Comparison of ENCODE assay signal across 8 mouse cellular contexts in the genomic region with DNA sequence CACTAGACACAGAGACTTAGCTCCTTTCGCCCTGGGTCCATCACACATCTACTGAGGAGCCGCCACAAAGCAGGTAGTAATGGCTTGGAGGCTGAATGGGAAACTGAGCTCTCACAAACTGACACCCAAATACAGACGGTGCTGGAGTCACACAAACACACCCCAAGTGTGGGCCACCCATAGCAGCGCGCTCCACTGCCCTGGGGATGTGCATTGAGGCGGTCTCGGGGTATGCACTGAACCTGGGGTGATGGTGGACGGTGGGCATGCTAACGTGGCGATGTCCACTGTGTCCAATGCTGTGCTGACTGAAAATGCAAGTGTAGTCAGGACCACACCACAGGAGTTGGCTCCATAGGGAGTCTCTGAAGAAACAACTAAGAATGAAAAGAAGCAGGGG. TPM values are rescaled to one million over a fixed set of nuclear protein-coding genes. Genes with fewer than 3 reads are reported as not detected.
DNase-seq lines count a peak whose midpoint lies in the region; ATAC-seq and TF ChIP-seq lines count a peak whose summit lies in the region.

No protein-coding gene starts in this region.

- 85% methylated on average over 10 of the region's 10 CpGs for WGBS in neural tube, embryonic 11.5 days
- 91% methylated on average over 10 of the region's 10 CpGs for WGBS in midbrain, embryonic 12.5 days
- 89% methylated on average over 10 of the region's 10 CpGs for WGBS in stomach, postnatal 0 days

- no peak overlapping the region for H3K9ac ChIP-seq in neural tube, embryonic 11.5 days (ENCODE audit: low read length)
- no peak overlapping the region for H3K9ac ChIP-seq in midbrain, embryonic 12.5 days (replicated peaks)
- H3K9ac ChIP-seq in stomach, postnatal 0 days (ENCODE audit: low read length): no peak overlapping the region

- no peaks in the 10 kb centered on the region; the same call in 1 of the 2 replicates for H3K36me3 ChIP-seq in neural tube, embryonic 11.5 days (ENCODE audit: control insufficient read depth, insufficient read depth, low read length)
- peaks cover 21% of the 10 kb centered on the region for H3K36me3 ChIP-seq in midbrain, embryonic 12.5 days
- H3K36me3 ChIP-seq in stomach, postnatal 0 days (ENCODE audit: control insufficient read depth, insufficient read depth, low read length): peaks cover 2% of the 10 kb centered on the region; the same call in 1 of the 2 replicates

- no peak overlapping the region for H3K4me2 ChIP-seq in neural tube, embryonic 11.5 days (ENCODE audit: low read depth)
- H3K4me2 ChIP-seq in midbrain, embryonic 12.5 days (replicated peaks): no peak overlapping the region
- no peak overlapping the region for H3K4me2 ChIP-seq in stomach, postnatal 0 days (replicated peaks; ENCODE audit: low read depth)

- H3K27me3 ChIP-seq in neural tube, embryonic 11.5 days (ENCODE audit: control insufficient read depth, insufficient read depth, low read length): no peaks in the 10 kb centered on the region
- H3K27me3 ChIP-seq in midbrain, embryonic 12.5 days: no peaks in the 10 kb centered on the region
- H3K27me3 ChIP-seq in stomach, postnatal 0 days (ENCODE audit: control insufficient read depth, insufficient read depth, low read length): no peaks in the 10 kb centered on the region

- TF ChIP-seq EP300 in stomach, postnatal 0 days (optimal IDR thresholded peaks at IDR 0.05): no peak

- H3K4me3 ChIP-seq in gastrocnemius, adult 2 months: no peak overlapping the region
- no peak overlapping the region for H3K4me3 ChIP-seq in neural tube, embryonic 11.5 days (ENCODE audit: low read depth, low read length)
- H3K4me3 ChIP-seq in midbrain, embryonic 12.5 days: no peak overlapping the region
- H3K4me3 ChIP-seq in stomach, postnatal 0 days (ENCODE audit: low read depth, low read length): no peak overlapping the region

- peak overlapping the region; percentile 75 for H3K27ac ChIP-seq in gastrocnemius, adult 2 months
- H3K27ac ChIP-seq in neural tube, embryonic 11.5 days (ENCODE audit: low read depth, low read length): no peak overlapping the region
- H3K27ac ChIP-seq in midbrain, embryonic 12.5 days (replicated peaks): peak overlapping the region; percentile 77
- peak overlapping the region; percentile 74 for H3K27ac ChIP-seq in stomach, postnatal 0 days (replicated peaks)

- 0 out of 2 replicates have a peak, but pooled peaks have one; percentile 35 for ATAC-seq in neural tube, embryonic 11.5 days (ENCODE audit: insufficient read depth, low FRiP score, low TSS enrichment)
- no peak for ATAC-seq in midbrain, embryonic 12.5 days (ENCODE audit: low FRiP score, low read depth)
- no peak for ATAC-seq in stomach, postnatal 0 days (ENCODE audit: low FRiP score, low TSS enrichment)

- intact Hi-C loops in gastrocnemius, adult 2 months (cut with DNase I): loop anchor here (2.0 to 5.0 kb wide), 2 partner anchors 54 to 192 kb away; partner anchors contain the start of gene Coro1c

- TF ChIP-seq CTCF in gastrocnemius, adult 2 months (IDR thresholded peaks at IDR 0.05): no peak
- no peak for TF ChIP-seq CTCF in stomach, postnatal 0 days (IDR thresholded peaks at IDR 0.05; ENCODE audit: low read depth)

- no peak for DNase-seq in gastrocnemius, adult 2 months
- DNase-seq in gastrocnemius, adult 8-10 months (ENCODE audit: low spot score in 2 of 2): no peak
- no peak for DNase-seq in neural tube, embryonic 11.5 days (ENCODE audit: low spot score)
- no peak for DNase-seq in neural tube, embryonic 10.5 days (ENCODE audit: extremely low spot score, low spot score)
- DNase-seq in stomach, postnatal 0 days (ENCODE audit: low spot score): no peak
- DNase-seq in right cerebral cortex, postnatal 36 days (ENCODE audit: low spot score in 2 of 2): no peak
- no peak for DNase-seq in spleen, postnatal 14 days (ENCODE audit: low spot score in 2 of 2)

- peaks cover 17% of the 10 kb centered on the region for H3K4me1 ChIP-seq in neural tube, embryonic 11.5 days (ENCODE audit: control insufficient read depth, insufficient read depth, low read length)
- peaks cover 37% of the 10 kb centered on the region for H3K4me1 ChIP-seq in midbrain, embryonic 12.5 days
- H3K4me1 ChIP-seq in stomach, postnatal 0 days (replicated peaks; ENCODE audit: control insufficient read depth, insufficient read depth): no peaks in the 10 kb centered on the region

- H3K9me3 ChIP-seq in neural tube, embryonic 11.5 days (ENCODE audit: control insufficient read depth, low read length): no peaks in the 10 kb centered on the region
- no peaks in the 10 kb centered on the region for H3K9me3 ChIP-seq in midbrain, embryonic 12.5 days
- no peaks in the 10 kb centered on the region for H3K9me3 ChIP-seq in stomach, postnatal 0 days (ENCODE audit: control insufficient read depth, low read length)

RNA-seq across cellular contexts. Expression of gene Selplg, which starts 22.7 kb away (rescaled TPM):
- total RNA-seq in gastrocnemius, adult 2 months (2021): 1 to 10 TPM in 1 of 2 experiments, under 1 TPM in 1; 0.89 to 1.3 TPM
- total RNA-seq in gastrocnemius, adult 8-10 months (2022): 1 to 10 TPM in 1 of 4 experiments, under 1 TPM in 3; 0.41 to 1.5 (median 0.48) TPM
- polyA plus RNA-seq in neural tube, embryonic 11.5 days (2014; fragmentation: Nextera tagmentation; extraction: Ambion mirVana): 1.7 and 2.8 TPM in 2 replicates
- 1.1 and 1.4 TPM in 2 replicates for polyA plus RNA-seq in midbrain, embryonic 12.5 days (2016; fragmentation: Nextera tagmentation; extraction: Ambion mirVana)
- polyA plus RNA-seq in stomach, postnatal 0 days (2015; fragmentation: Nextera tagmentation; extraction: Ambion mirVana): 2.0 and 2.6 TPM in 2 replicates

RNA-seq across cellular contexts. Expression of gene Coro1c, which starts 53.4 kb away (rescaled TPM):
- 10 to 100 TPM in 1 of 2 experiments, 1 to 10 TPM in 1; 7.8 to 11.8 TPM for total RNA-seq in gastrocnemius, adult 2 months (2021)
- 1 to 10 TPM; 7.0 to 9.8 (median 8.2) TPM for total RNA-seq in gastrocnemius, adult 8-10 months (2022)
- polyA plus RNA-seq in neural tube, embryonic 11.5 days (2014; fragmentation: Nextera tagmentation; extraction: Ambion mirVana): 256 and 297 TPM in 2 replicates
- 227 and 244 TPM in 2 replicates for polyA plus RNA-seq in midbrain, embryonic 12.5 days (2016; fragmentation: Nextera tagmentation; extraction: Ambion mirVana)
- polyA plus RNA-seq in stomach, postnatal 0 days (2015; fragmentation: Nextera tagmentation; extraction: Ambion mirVana): 91.6 and 93.6 TPM in 2 replicates

RNA-seq across cellular contexts. Expression of gene Tmem119, which starts 54.8 kb away (rescaled TPM):
- 1 to 10 TPM in 1 of 2 experiments, under 1 TPM in 1; 0.46 to 2.4 TPM for total RNA-seq in gastrocnemius, adult 2 months (2021)
- total RNA-seq in gastrocnemius, adult 8-10 months (2022): 1 to 10 TPM in 1 of 4 experiments, under 1 TPM in 3; 0.36 to 1.1 (median 0.77) TPM
- 29.3 and 36.5 TPM in 2 replicates for polyA plus RNA-seq in neural tube, embryonic 11.5 days (2014; fragmentation: Nextera tagmentation; extraction: Ambion mirVana)
- 19.1 and 26.4 TPM in 2 replicates for polyA plus RNA-seq in midbrain, embryonic 12.5 days (2016; fragmentation: Nextera tagmentation; extraction: Ambion mirVana)
- polyA plus RNA-seq in stomach, postnatal 0 days (2015; fragmentation: Nextera tagmentation; extraction: Ambion mirVana): 35.3 and 36.6 TPM in 2 replicates
